Mouse (Mus musculus): ENCODE data around the gene Ap1g1. TPM values are rescaled to one million over a fixed set of nuclear protein-coding genes. Genes with fewer than 3 reads are reported as not detected.

The Ap1g1 gene
- polyA plus RNA-seq (2014; fragmentation: Illumina TruSeq; extraction: RNeasy Lipid Tissue Mini Kit (QIAGEN cat#74804); ENCODE audit: low read depth, low replicate concordance) = 48.1 TPM

GRCm38 (mm10) chr8:109778280-109778977 lies at the start of gene Ap1g1:
TSS of gene Ap1g1 (plus strand) at chr8:109778554.

DNA sequence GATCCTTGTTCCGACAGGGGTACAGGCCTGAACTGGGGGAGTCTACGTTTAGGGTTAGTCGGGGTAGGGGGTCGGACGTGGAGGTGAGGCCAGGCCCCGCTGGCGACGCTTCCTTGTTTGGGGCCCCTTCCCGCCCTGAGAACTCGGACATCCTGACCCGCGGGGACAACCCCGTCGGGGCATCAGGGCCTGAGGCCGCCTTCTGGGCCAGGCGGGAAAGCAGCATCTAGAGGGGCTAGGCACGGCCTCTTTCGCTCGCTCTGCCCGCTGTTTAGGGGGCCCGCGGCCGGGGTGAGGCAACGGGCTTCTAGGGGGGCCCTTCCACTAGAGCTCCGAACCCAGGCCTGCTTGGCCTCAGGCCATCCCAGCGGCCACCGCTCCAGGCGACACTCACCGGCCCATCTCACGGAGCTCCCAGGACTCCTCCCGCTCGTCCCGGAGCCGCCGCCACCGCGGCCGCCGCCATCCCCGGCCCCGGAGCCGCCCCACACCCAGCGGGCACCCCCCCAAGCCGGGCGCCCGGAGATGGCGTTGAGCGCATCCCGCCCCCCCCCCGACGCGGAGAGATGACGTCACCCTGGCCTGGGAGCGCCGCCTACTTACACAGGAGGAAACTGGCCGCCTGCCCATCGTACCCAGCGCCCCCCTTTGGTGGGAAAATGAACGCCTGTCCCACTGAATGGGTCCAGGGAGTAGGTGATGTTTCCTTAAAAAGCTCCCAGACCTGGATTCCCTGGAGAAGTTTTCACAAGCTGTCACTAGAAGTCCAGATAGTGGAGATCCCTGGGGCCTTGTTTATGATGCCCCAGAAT lies 40.9 kb upstream of the Ap1g1 start, which contains the start of gene Atxn1l:
Gene Atxn1l, minus strand, starts transcription at position 503 of the 812 bp plus-strand sequence.

DNA sequence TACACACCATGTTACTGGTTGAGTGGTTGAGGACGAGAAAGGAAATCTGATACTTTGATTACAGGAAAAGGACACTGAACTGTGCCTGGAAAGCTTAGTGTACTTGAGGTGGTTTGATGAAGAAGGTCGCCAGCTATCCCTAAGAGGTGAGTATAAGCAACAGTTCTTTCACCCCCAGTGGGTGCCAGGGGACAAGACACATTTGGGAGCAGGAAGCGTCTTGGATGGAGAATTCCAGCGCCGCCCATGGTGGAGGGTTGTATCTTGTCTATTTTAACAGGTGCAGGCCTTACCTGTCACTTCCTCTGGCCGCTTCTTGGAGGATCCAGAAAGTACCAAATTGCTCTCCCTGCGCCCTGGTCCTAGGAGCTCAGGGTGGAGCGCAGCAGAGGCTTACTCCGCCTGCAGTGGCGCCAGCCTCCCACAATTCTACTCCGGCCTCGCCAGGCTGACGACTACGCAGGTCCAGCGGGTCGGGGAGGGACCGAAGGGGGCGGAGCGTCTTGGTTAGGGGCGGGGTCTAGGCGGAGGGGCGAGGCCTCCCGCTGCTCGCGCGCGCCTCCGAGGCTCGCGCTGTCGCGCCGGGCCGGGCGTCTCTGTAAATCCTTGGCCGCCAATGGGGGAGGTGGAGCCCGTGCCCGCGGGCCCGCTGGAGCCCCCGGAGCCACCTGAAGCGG lies 89.8 kb downstream of the Ap1g1 start, which contains the start of gene Phlpp2:
Gene Phlpp2, plus strand, starts transcription at position 540 of the 677 bp plus-strand sequence.

Other genes with a start within 250 kb of the Ap1g1 start
- 3.1 TPM for gene Dhx38, start 212.7 kb upstream of the Ap1g1 start, polyA plus RNA-seq (2014; fragmentation: Illumina TruSeq; extraction: RNeasy Lipid Tissue Mini Kit (QIAGEN cat#74804); ENCODE audit: low read depth, low replicate concordance)
- 112 TPM for gene Txnl4b, start 212.7 kb upstream of the Ap1g1 start, polyA plus RNA-seq (2014; fragmentation: Illumina TruSeq; extraction: RNeasy Lipid Tissue Mini Kit (QIAGEN cat#74804); ENCODE audit: low read depth, low replicate concordance)
- not detected for gene Hp, start 199.4 kb upstream of the Ap1g1 start, polyA plus RNA-seq (2014; fragmentation: Illumina TruSeq; extraction: RNeasy Lipid Tissue Mini Kit (QIAGEN cat#74804); ENCODE audit: low read depth, low replicate concordance)
- 0.91 TPM for gene Dhodh, start 169.9 kb upstream of the Ap1g1 start, polyA plus RNA-seq (2014; fragmentation: Illumina TruSeq; extraction: RNeasy Lipid Tissue Mini Kit (QIAGEN cat#74804); ENCODE audit: low read depth, low replicate concordance)
- gene Pkd1l3, start 164.0 kb upstream of the Ap1g1 start, polyA plus RNA-seq (2014; fragmentation: Illumina TruSeq; extraction: RNeasy Lipid Tissue Mini Kit (QIAGEN cat#74804); ENCODE audit: low read depth, low replicate concordance) = 26.5 TPM
- gene Ist1, start 85.3 kb upstream of the Ap1g1 start, polyA plus RNA-seq (2014; fragmentation: Illumina TruSeq; extraction: RNeasy Lipid Tissue Mini Kit (QIAGEN cat#74804); ENCODE audit: low read depth, low replicate concordance) = 42.5 TPM
- gene Zfp821, start 73.0 kb upstream of the Ap1g1 start, polyA plus RNA-seq (2014; fragmentation: Illumina TruSeq; extraction: RNeasy Lipid Tissue Mini Kit (QIAGEN cat#74804); ENCODE audit: low read depth, low replicate concordance) = 24.1 TPM
- 25.2 TPM for gene Atxn1l, start 40.8 kb upstream of the Ap1g1 start, polyA plus RNA-seq (2014; fragmentation: Illumina TruSeq; extraction: RNeasy Lipid Tissue Mini Kit (QIAGEN cat#74804); ENCODE audit: low read depth, low replicate concordance)
- 3.1 TPM for gene Phlpp2, start 90.0 kb downstream of the Ap1g1 start, polyA plus RNA-seq (2014; fragmentation: Illumina TruSeq; extraction: RNeasy Lipid Tissue Mini Kit (QIAGEN cat#74804); ENCODE audit: low read depth, low replicate concordance)
- gene Marveld3, start 183.6 kb downstream of the Ap1g1 start, polyA plus RNA-seq (2014; fragmentation: Illumina TruSeq; extraction: RNeasy Lipid Tissue Mini Kit (QIAGEN cat#74804); ENCODE audit: low read depth, low replicate concordance) = 1.4 TPM
- gene Tat, start 211.9 kb downstream of the Ap1g1 start, polyA plus RNA-seq (2014; fragmentation: Illumina TruSeq; extraction: RNeasy Lipid Tissue Mini Kit (QIAGEN cat#74804); ENCODE audit: low read depth, low replicate concordance) = 0.11 TPM